Mouse (Mus musculus): ENCODE measurements around the gene Treml2. TPM values are rescaled to one million over a fixed set of nuclear protein-coding genes. Genes with fewer than 3 reads are reported as not detected.
"Not testable (repeated sequence)": the region's sequence is repeated elsewhere in the genome, so short reads cannot be mapped to it uniquely, and the experiment has no call there.

Treml2 gene
- polyA plus RNA-seq, 1 experiment from 2014 or later: 0.34 TPM

GRCm38 (mm10) chr17:48312124-48312523, 12.8 kb downstream of the Treml2 start:
- no peaks in the 10 kb centered on the region for H3K4me1 ChIP-seq (replicated peaks; ENCODE audit: control insufficient read depth, insufficient read depth, low read length)
- ATAC-seq (ENCODE audit: low read depth): no peak
- no peaks in the 10 kb centered on the region for H3K27me3 ChIP-seq (ENCODE audit: control insufficient read depth, insufficient read depth, low read depth, low read length)

GRCm38 (mm10) chr17:48315905-48316579, 16.7 kb downstream of the Treml2 start, which contains the start of gene B430306N03Rik:
B430306N03Rik (plus strand) TSS chr17:48316141.
- not testable (repeated sequence) for ATAC-seq (ENCODE audit: low read depth)
- WGBS: 82% methylated on average over 3 of the region's 3 CpGs

More at GRCm38 (mm10) chr17:48312124-48312523, 12.8 kb downstream of the Treml2 start:
- Histone ChIP-seq H3K4me3 (ENCODE audit: low read length) (no peak overlapping the region), H3K4me2 (ENCODE audit: low read depth, low read length) (no peak overlapping the region), H3K9ac (ENCODE audit: low read length) (no peak overlapping the region), H3K27ac (ENCODE audit: low read length) (no peak overlapping the region), H3K36me3 (ENCODE audit: control insufficient read depth, insufficient read depth, low read length) (no peaks in the 10 kb centered on the region), H3K9me3 (ENCODE audit: control insufficient read depth, low read length) (no peaks in the 10 kb centered on the region)
- 75% methylated on average over 2 of the region's 2 CpGs for WGBS

DNA sequence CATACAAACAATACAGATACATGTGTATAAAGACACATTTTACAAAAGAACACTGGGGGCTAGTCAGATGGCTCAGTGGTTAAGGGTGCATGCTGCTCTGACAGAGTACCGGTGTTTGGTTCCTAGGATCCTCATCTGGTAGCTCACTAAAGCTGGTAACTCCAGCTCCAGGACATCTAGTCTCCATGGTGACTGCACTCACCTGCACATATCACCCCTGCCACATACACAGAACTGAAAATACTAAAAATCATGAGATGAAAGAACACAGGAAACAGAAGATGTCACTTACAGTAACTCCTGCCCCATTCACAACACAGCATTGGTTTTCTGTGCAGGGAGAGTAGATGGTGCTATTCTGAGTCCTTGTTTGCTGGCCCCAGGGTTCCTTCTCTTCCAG, 19.4 kb downstream of the Treml2 start:
- Histone ChIP-seq H3K27me3 (ENCODE audit: control insufficient read depth, insufficient read depth, low read depth, low read length) (no peaks in the 10 kb centered on the region), H3K36me3 (ENCODE audit: control insufficient read depth, insufficient read depth, low read length) (no peaks in the 10 kb centered on the region), H3K9me3 (ENCODE audit: control insufficient read depth, low read length) (no peaks in the 10 kb centered on the region), H3K4me1 (replicated peaks; ENCODE audit: control insufficient read depth, insufficient read depth, low read length) (no peaks in the 10 kb centered on the region), H3K4me2 (ENCODE audit: low read depth, low read length) (no peak overlapping the region), H3K4me3 (ENCODE audit: low read length) (no peak overlapping the region), H3K27ac (ENCODE audit: low read length) (no peak overlapping the region), H3K9ac (ENCODE audit: low read length) (no peak overlapping the region)
- no peak for ATAC-seq (ENCODE audit: low read depth)
- WGBS: 93% methylated on average over 1 of the region's 1 CpGs

More at GRCm38 (mm10) chr17:48315905-48316579, 16.7 kb downstream of the Treml2 start, which contains the start of gene B430306N03Rik:
- H3K9me3 ChIP-seq (ENCODE audit: control insufficient read depth, low read length); H3K4me2 ChIP-seq (ENCODE audit: low read depth, low read length); H3K4me3 ChIP-seq (ENCODE audit: low read length); H3K27ac ChIP-seq (ENCODE audit: low read length); H3K36me3 ChIP-seq (ENCODE audit: control insufficient read depth, insufficient read depth, low read length); H3K4me1 ChIP-seq (replicated peaks; ENCODE audit: control insufficient read depth, insufficient read depth, low read length); H3K9ac ChIP-seq (ENCODE audit: low read length); H3K27me3 ChIP-seq (ENCODE audit: control insufficient read depth, insufficient read depth, low read depth, low read length): not testable (repeated sequence)

GRCm38 (mm10) chr17:48321279-48321678, 22.0 kb downstream of the Treml2 start:
- H3K4me2 ChIP-seq (ENCODE audit: low read depth, low read length): no peak overlapping the region
- H3K36me3 ChIP-seq (ENCODE audit: control insufficient read depth, insufficient read depth, low read length): no peaks in the 10 kb centered on the region
- H3K4me1 ChIP-seq (replicated peaks; ENCODE audit: control insufficient read depth, insufficient read depth, low read length): no peaks in the 10 kb centered on the region
- 61% methylated on average over 2 of the region's 2 CpGs for WGBS
- no peak overlapping the region for H3K27ac ChIP-seq (ENCODE audit: low read length)
- no peak for ATAC-seq (ENCODE audit: low read depth)
- H3K4me3 ChIP-seq (ENCODE audit: low read length): no peak overlapping the region
- H3K27me3 ChIP-seq (ENCODE audit: control insufficient read depth, insufficient read depth, low read depth, low read length): no peaks in the 10 kb centered on the region
- no peak overlapping the region for H3K9ac ChIP-seq (ENCODE audit: low read length)
- H3K9me3 ChIP-seq (ENCODE audit: control insufficient read depth, low read length): no peaks in the 10 kb centered on the region

- 68% methylated on average over 3 of the region's 3 CpGs for WGBS
- Histone ChIP-seq H3K4me2 (ENCODE audit: low read depth, low read length) (no peak overlapping the region), H3K9ac (ENCODE audit: low read length) (no peak overlapping the region), H3K4me1 (replicated peaks; ENCODE audit: control insufficient read depth, insufficient read depth, low read length) (no peaks in the 10 kb centered on the region), H3K9me3 (ENCODE audit: control insufficient read depth, low read length) (no peaks in the 10 kb centered on the region), H3K4me3 (ENCODE audit: low read length) (no peak overlapping the region), H3K27ac (ENCODE audit: low read length) (no peak overlapping the region), H3K27me3 (ENCODE audit: control insufficient read depth, insufficient read depth, low read depth, low read length) (no peaks in the 10 kb centered on the region), H3K36me3 (ENCODE audit: control insufficient read depth, insufficient read depth, low read length) (no peaks in the 10 kb centered on the region)
- no peak for ATAC-seq (ENCODE audit: low read depth)
Observed at GRCm38 (mm10) chr17:48323236-48323635, 23.9 kb downstream of the Treml2 start.

DNA sequence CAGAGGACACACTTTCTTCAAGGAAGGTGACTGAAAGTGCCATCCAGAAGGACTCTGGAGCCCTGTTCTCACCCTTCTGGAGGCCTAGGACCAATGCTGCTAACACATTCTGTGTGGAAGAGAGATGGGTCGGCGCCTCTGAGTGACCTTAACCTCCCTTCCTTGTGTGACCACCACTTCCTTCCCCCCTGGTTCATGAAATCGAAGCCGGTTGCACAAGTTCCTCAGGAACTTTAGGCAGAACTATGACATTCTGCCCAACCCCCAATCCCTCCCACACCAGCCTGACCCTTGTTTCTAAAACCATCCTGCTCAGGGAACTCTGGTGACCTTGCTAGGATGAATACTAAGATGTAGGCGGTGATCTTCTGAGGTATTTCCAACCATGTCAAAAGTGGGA, 25.0 kb downstream of the Treml2 start:
- H3K36me3 ChIP-seq (ENCODE audit: control insufficient read depth, insufficient read depth, low read length): no peaks in the 10 kb centered on the region
- H3K4me2 ChIP-seq (ENCODE audit: low read depth, low read length): no peak overlapping the region
- no peak for ATAC-seq (ENCODE audit: low read depth)
- 73% methylated on average over 5 of the region's 5 CpGs for WGBS
- H3K4me3 ChIP-seq (ENCODE audit: low read length): no peak overlapping the region
- H3K9ac ChIP-seq (ENCODE audit: low read length): no peak overlapping the region
- H3K4me1 ChIP-seq (replicated peaks; ENCODE audit: control insufficient read depth, insufficient read depth, low read length): no peaks in the 10 kb centered on the region
- H3K27ac ChIP-seq (ENCODE audit: low read length): no peak overlapping the region
- H3K27me3 ChIP-seq (ENCODE audit: control insufficient read depth, insufficient read depth, low read depth, low read length): no peaks in the 10 kb centered on the region
- H3K9me3 ChIP-seq (ENCODE audit: control insufficient read depth, low read length): no peaks in the 10 kb centered on the region

DNA sequence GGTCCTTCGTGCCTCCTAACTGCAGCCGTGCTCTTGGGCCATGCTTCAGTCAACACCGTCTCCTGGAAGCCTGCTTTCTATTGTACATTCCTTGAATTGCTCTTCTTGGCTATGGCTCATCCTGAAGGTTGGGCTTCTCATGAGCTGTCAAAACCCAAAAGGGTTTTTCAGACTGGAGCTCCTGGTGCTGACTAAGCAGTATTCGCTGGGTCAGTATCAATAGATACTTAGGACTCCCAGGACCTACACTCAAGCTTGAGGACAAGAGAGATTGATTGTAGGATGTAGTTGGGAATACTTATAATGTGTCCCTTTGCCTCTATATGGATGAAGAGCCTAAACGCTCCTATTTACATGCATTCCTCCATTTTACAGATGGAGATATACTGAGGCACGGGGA, 25.8 kb downstream of the Treml2 start:
- H3K4me3 ChIP-seq (ENCODE audit: low read length): no peak overlapping the region
- no peaks in the 10 kb centered on the region for H3K27me3 ChIP-seq (ENCODE audit: control insufficient read depth, insufficient read depth, low read depth, low read length)
- H3K9me3 ChIP-seq (ENCODE audit: control insufficient read depth, low read length): no peaks in the 10 kb centered on the region
- 93% methylated on average over 6 of the region's 6 CpGs for WGBS
- no peak for ATAC-seq (ENCODE audit: low read depth)
- H3K27ac ChIP-seq (ENCODE audit: low read length): no peak overlapping the region
- no peaks in the 10 kb centered on the region for H3K4me1 ChIP-seq (replicated peaks; ENCODE audit: control insufficient read depth, insufficient read depth, low read length)
- H3K9ac ChIP-seq (ENCODE audit: low read length): no peak overlapping the region
- no peaks in the 10 kb centered on the region for H3K36me3 ChIP-seq (ENCODE audit: control insufficient read depth, insufficient read depth, low read length)
- no peak overlapping the region for H3K4me2 ChIP-seq (ENCODE audit: low read depth, low read length)

- Histone ChIP-seq H3K36me3 (ENCODE audit: control insufficient read depth, insufficient read depth, low read length) (no peaks in the 10 kb centered on the region), H3K9ac (ENCODE audit: low read length) (no peak overlapping the region), H3K4me2 (ENCODE audit: low read depth, low read length) (no peak overlapping the region), H3K9me3 (ENCODE audit: control insufficient read depth, low read length) (no peaks in the 10 kb centered on the region), H3K4me1 (replicated peaks; ENCODE audit: control insufficient read depth, insufficient read depth, low read length) (no peaks in the 10 kb centered on the region), H3K27ac (ENCODE audit: low read length) (no peak overlapping the region), H3K27me3 (ENCODE audit: control insufficient read depth, insufficient read depth, low read depth, low read length) (no peaks in the 10 kb centered on the region), H3K4me3 (ENCODE audit: low read length) (no peak overlapping the region)
- no peak for ATAC-seq (ENCODE audit: low read depth)
- 63% methylated on average over 11 of the region's 11 CpGs for WGBS
Observed at GRCm38 (mm10) chr17:48325638-48326037, 26.3 kb downstream of the Treml2 start.

GRCm38 (mm10) chr17:48326656-48327055, 27.4 kb downstream of the Treml2 start:
- Histone ChIP-seq H3K27ac (ENCODE audit: low read length) (no peak overlapping the region), H3K27me3 (ENCODE audit: control insufficient read depth, insufficient read depth, low read depth, low read length) (no peaks in the 10 kb centered on the region), H3K4me1 (replicated peaks; ENCODE audit: control insufficient read depth, insufficient read depth, low read length) (no peaks in the 10 kb centered on the region), H3K9ac (ENCODE audit: low read length) (no peak overlapping the region), H3K4me3 (ENCODE audit: low read length) (no peak overlapping the region), H3K4me2 (ENCODE audit: low read depth, low read length) (no peak overlapping the region), H3K9me3 (ENCODE audit: control insufficient read depth, low read length) (no peaks in the 10 kb centered on the region), H3K36me3 (ENCODE audit: control insufficient read depth, insufficient read depth, low read length) (no peaks in the 10 kb centered on the region)
- 62% methylated on average over 4 of the region's 4 CpGs for WGBS
- no peak for ATAC-seq (ENCODE audit: low read depth)
